Mouse (Mus musculus) heart, embryonic 11.5 days (tissue): ENCODE data around the gene Vmn1r81. TPM values are rescaled to one million over a fixed set of nuclear protein-coding genes. Genes with fewer than 3 reads are reported as not detected.

ENCODE experiments used
- ATAC-seq: fragments of 200-750 bp; cut with Nextera tagmentation; replicated peaks from 2 replicates; pipeline ENCODE4 v1.8.0; 2017; ENCODE audit warnings: moderate library complexity; ENCODE audit not compliant: insufficient number of reproducible peaks, low FRiP score, low TSS enrichment
- H3K27ac ChIP-seq: fragments of 300-500 bp; sonication (generic); 2 replicates; pipeline ENCODE4 v1.5.1; 2014; ENCODE audit warnings: mild to moderate bottlenecking, low read depth, low read length
- H3K27me3 ChIP-seq: fragments of 300-500 bp; sonication (generic); 2 replicates; pipeline ENCODE4 v1.6.1; 2014; ENCODE audit warnings: mild to moderate bottlenecking, low read length, mixed read lengths; ENCODE audit not compliant: control insufficient read depth, insufficient read depth
- H3K36me3 ChIP-seq: fragments of 300-500 bp; sonication (generic); 2 replicates; pipeline ENCODE4 v1.6.1; 2014; ENCODE audit warnings: mild to moderate bottlenecking, low read length, moderate library complexity, mixed read lengths; ENCODE audit not compliant: control insufficient read depth, insufficient read depth
- H3K4me1 ChIP-seq: fragments of 300-500 bp; sonication (generic); 2 replicates; pipeline ENCODE4 v1.6.1; 2014; ENCODE audit warnings: low read length; ENCODE audit not compliant: control insufficient read depth, insufficient read depth
- H3K4me2 ChIP-seq: fragments of 300-500 bp; sonication (generic); 2 replicates; pipeline ENCODE4 v1.6.1; 2014; ENCODE audit warnings: mild to moderate bottlenecking, moderate library complexity
- H3K4me3 ChIP-seq: fragments of 300-500 bp; sonication (generic); 2 replicates; pipeline ENCODE4 v1.5.1; 2014; ENCODE audit warnings: low read depth, low read length
- H3K9ac ChIP-seq: fragments of 300-500 bp; sonication (generic); 2 replicates; pipeline ENCODE4 v1.6.1; 2014; ENCODE audit warnings: mild to moderate bottlenecking, low read depth, low read length, moderate library complexity
- H3K9me3 ChIP-seq: fragments of 300-500 bp; sonication (generic); replicated peaks from 2 replicates; pipeline ENCODE4 v1.6.1; 2016; ENCODE audit warnings: low read length; ENCODE audit not compliant: control insufficient read depth
- WGBS: fragments of 180-500 bp; shearing (Covaris S2); extraction: QIAGEN DNeasy Blood & Tissue Kit; methylation state at CpG from one replicate; pipeline ENCODE4 v1.1.7; 2014; ENCODE audit not compliant: insufficient replicate concordance; 5-methylcytosine and 5-hydroxymethylcytosine counted together
- polyA plus RNA-seq: library from polyadenylated mRNA; unstranded; fragments of >200 nt; fragmentation: Nextera tagmentation; extraction: Ambion mirVana; gene quantifications from 2 replicates; pipeline ENCODE4 v1.2.1, GENCODE M21; 2014

Gene Vmn1r81
- not detected in 2 replicates for polyA plus RNA-seq

GRCm38 (mm10) chr7:12268169-12268568, at the start of gene Vmn1r81:
TSS of gene Vmn1r81 (minus strand) at chr7:12268269.
- Histone ChIP-seq H3K4me3 (no peak within 1 kb of the TSS), H3K4me2 (no peak within 1 kb of the TSS), H3K36me3 (no peaks in the 10 kb centered on the region), H3K27ac (no peak within 1 kb of the TSS), H3K27me3 (no peaks in the 10 kb centered on the region), H3K9ac (no peak within 1 kb of the TSS), H3K9me3 (peaks cover 2% of the 10 kb centered on the region; the same call in 1 of the 2 replicates), H3K4me1 (no peaks in the 10 kb centered on the region)
- WGBS, result 61% methylated on average over 1 of the region's 1 CpGs
- no peak for ATAC-seq

DNA sequence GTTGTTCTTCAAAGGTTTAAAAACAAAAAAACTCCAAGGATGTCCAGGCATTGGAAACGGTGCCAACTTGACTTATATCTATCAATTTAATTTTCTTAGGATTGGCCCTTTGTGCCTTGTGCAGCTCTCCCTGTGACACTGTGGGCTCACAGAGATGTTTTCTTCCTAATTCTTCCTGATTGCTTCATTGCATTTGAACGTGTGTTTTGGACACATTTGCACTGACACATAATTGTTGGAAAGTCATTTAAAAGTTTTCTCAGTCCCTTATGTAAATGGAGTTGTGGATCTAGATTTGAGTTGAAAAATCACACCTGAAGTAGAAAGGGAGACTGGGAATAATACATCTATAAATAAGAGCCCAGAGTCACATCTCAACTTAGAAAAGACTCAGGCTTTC, 32.1 kb upstream of the Vmn1r81 start, which contains the start of gene Vmn1r82:
Gene Vmn1r82, plus strand, starts transcription at position 301 of the 400 bp plus-strand sequence.
- no peaks in the 10 kb centered on the region for H3K4me1 ChIP-seq
- no peaks in the 10 kb centered on the region for H3K27me3 ChIP-seq
- H3K4me2 ChIP-seq, result no peak within 1 kb of the TSS
- H3K4me3 ChIP-seq, result no peak within 1 kb of the TSS
- H3K9me3 ChIP-seq, result peaks cover 3% of the 10 kb centered on the region
- H3K36me3 ChIP-seq, result no peaks in the 10 kb centered on the region
- no peak for ATAC-seq
- H3K27ac ChIP-seq, result no peak within 1 kb of the TSS
- H3K9ac ChIP-seq, result no peak within 1 kb of the TSS
- WGBS, result 47% methylated on average over 2 of the region's 2 CpGs

- H3K36me3 ChIP-seq, result no peaks in the 10 kb centered on the region
- no peaks in the 10 kb centered on the region for H3K4me1 ChIP-seq
- peaks cover 4% of the 10 kb centered on the region; the same call in 1 of the 2 replicates for H3K9me3 ChIP-seq
- ATAC-seq, result no peak
- no peaks in the 10 kb centered on the region for H3K27me3 ChIP-seq
- H3K4me2 ChIP-seq, result no peak overlapping the region
- WGBS, result 68% methylated on average over 2 of the region's 2 CpGs
- H3K4me3 ChIP-seq, result no peak overlapping the region
- H3K9ac ChIP-seq, result no peak overlapping the region
- no peak overlapping the region for H3K27ac ChIP-seq
Measured at GRCm38 (mm10) chr7:12204141-12204540, 63.9 kb downstream of the Vmn1r81 start.

Other genes starting within 250 kb of the Vmn1r81 start
- not detected in 2 replicates for gene Vmn1r77, start 231.5 kb downstream of the Vmn1r81 start, polyA plus RNA-seq
- gene Vmn1r78, start 118.0 kb downstream of the Vmn1r81 start, polyA plus RNA-seq, result not detected in 2 replicates
- not detected in 2 replicates for gene Vmn1r79, start 97.0 kb downstream of the Vmn1r81 start, polyA plus RNA-seq
- not detected in 2 replicates for gene Vmn1r80, start 79.0 kb downstream of the Vmn1r81 start, polyA plus RNA-seq
- not detected in 2 replicates for gene Vmn1r82, start 32.2 kb upstream of the Vmn1r81 start, polyA plus RNA-seq
- not detected in 2 replicates for gene Vmn1r83, start 61.2 kb upstream of the Vmn1r81 start, polyA plus RNA-seq
- gene Vmn1r84, start 101.0 kb upstream of the Vmn1r81 start, polyA plus RNA-seq, result not detected in 2 replicates
- gene Zfp551, start 154.5 kb upstream of the Vmn1r81 start, polyA plus RNA-seq, result 2.2 and 3.4 TPM in 2 replicates
- gene Zfp606, start 210.0 kb upstream of the Vmn1r81 start, polyA plus RNA-seq, result 18.6 and 20.7 TPM in 2 replicates
- gene 2900092C05Rik, start 244.2 kb upstream of the Vmn1r81 start, polyA plus RNA-seq, result not detected in 2 replicates